Mouse (Mus musculus) ovary, adult 2 months (tissue): Measurements from ENCODE around the gene Olfr332. TPM values are rescaled to one million over a fixed set of nuclear protein-coding genes. Genes with fewer than 3 reads are reported as not detected.

Source experiments
- polyA plus RNA-seq: library from polyadenylated mRNA; depleted of rRNA; stranded (reverse); fragments of >200 nt; gene quantifications from 2 replicates; pipeline ENCODE4 v1.2.3, GENCODE M21; 2012; rRNA removed

Olfr332 gene
- not detected in 2 replicates for polyA plus RNA-seq

GRCm38 (mm10) chr11:58492455-58492854 is at the start of gene Olfr332:
Gene Olfr332, minus strand, starts transcription at chr11:58492555.

GRCm38 (mm10) chr11:58534736-58535135 is 42.4 kb upstream of the Olfr332 start, which contains the start of gene Olfr330:
Gene Olfr330, minus strand, starts transcription at chr11:58534836.

GRCm38 (mm10) chr11:58502472-58502871 is 10.1 kb upstream of the Olfr332 start, which contains the start of gene Olfr331:
Gene Olfr331, minus strand, starts transcription at chr11:58502572.

GRCm38 (mm10) chr11:58462170-58462569 is 30.2 kb downstream of the Olfr332 start, which contains the start of gene Olfr30:
Gene Olfr30, minus strand, starts transcription at chr11:58462270.

GRCm38 (mm10) chr11:58452759-58453158 is 39.6 kb downstream of the Olfr332 start, which contains the start of gene Lypd9:
Gene Lypd9, minus strand, starts transcription at chr11:58452923.

Other genes with a start within 250 kb of the Olfr332 start
- gene 4930438A08Rik, start 217.8 kb downstream of the Olfr332 start, polyA plus RNA-seq: 0.25 and 0.50 TPM in 2 replicates
- gene Zfp692, start 185.5 kb downstream of the Olfr332 start, polyA plus RNA-seq: 40.8 and 41.4 TPM in 2 replicates
- 58.2 and 61.2 TPM in 2 replicates for gene Zfp672, start 162.2 kb downstream of the Olfr332 start, polyA plus RNA-seq
- 34.0 and 37.9 TPM in 2 replicates for gene Sh3bp5l, start 161.8 kb downstream of the Olfr332 start, polyA plus RNA-seq
- gene Lypd8, start 113.5 kb downstream of the Olfr332 start, polyA plus RNA-seq: 0.80 and 1.4 TPM in 2 replicates
- 0.42 and 1.6 TPM in 2 replicates for gene 1810065E05Rik, start 71.4 kb downstream of the Olfr332 start, polyA plus RNA-seq
- not detected in 2 replicates for gene Gm12253, start 60.0 kb downstream of the Olfr332 start, polyA plus RNA-seq
- not detected in 2 replicates for gene Lypd9, start 39.6 kb downstream of the Olfr332 start, polyA plus RNA-seq
- gene Olfr30, start 30.3 kb downstream of the Olfr332 start, polyA plus RNA-seq: not detected in 2 replicates
- gene Olfr331, start 10.0 kb upstream of the Olfr332 start, polyA plus RNA-seq: 0.20 TPM in 1 of 2 replicates, not detected in the other
- 4.6 and 8.1 TPM in 2 replicates for gene Olfr330, start 42.3 kb upstream of the Olfr332 start, polyA plus RNA-seq
- gene Olfr329-ps, start 53.9 kb upstream of the Olfr332 start, polyA plus RNA-seq: 2.4 and 4.6 TPM in 2 replicates
- gene Olfr328, start 63.1 kb upstream of the Olfr332 start, polyA plus RNA-seq: 0.24 and 0.40 TPM in 2 replicates
- 0.50 TPM in 1 of 2 replicates, not detected in the other for gene Olfr224, start 78.0 kb upstream of the Olfr332 start, polyA plus RNA-seq
- not detected in 2 replicates for gene Olfr325, start 85.2 kb upstream of the Olfr332 start, polyA plus RNA-seq
- gene Olfr324, start 102.6 kb upstream of the Olfr332 start, polyA plus RNA-seq: not detected in 2 replicates
- gene 2210407C18Rik, start 123.5 kb upstream of the Olfr332 start, polyA plus RNA-seq: 0.28 TPM in 1 of 2 replicates, not detected in the other
- not detected in 2 replicates for gene Olfr323, start 137.9 kb upstream of the Olfr332 start, polyA plus RNA-seq
- 0.06 TPM in 1 of 2 replicates, not detected in the other for gene Trim58, start 147.9 kb upstream of the Olfr332 start, polyA plus RNA-seq
- not detected in 2 replicates for gene Olfr322, start 166.2 kb upstream of the Olfr332 start, polyA plus RNA-seq
- not detected in 2 replicates for gene Olfr320, start 188.5 kb upstream of the Olfr332 start, polyA plus RNA-seq
- gene Olfr319, start 206.6 kb upstream of the Olfr332 start, polyA plus RNA-seq: not detected in 2 replicates
- gene Olfr318, start 231.5 kb upstream of the Olfr332 start, polyA plus RNA-seq: not detected in 2 replicates
- not detected in 2 replicates for gene Olfr317, start 246.7 kb upstream of the Olfr332 start, polyA plus RNA-seq